In the genomic region with DNA sequence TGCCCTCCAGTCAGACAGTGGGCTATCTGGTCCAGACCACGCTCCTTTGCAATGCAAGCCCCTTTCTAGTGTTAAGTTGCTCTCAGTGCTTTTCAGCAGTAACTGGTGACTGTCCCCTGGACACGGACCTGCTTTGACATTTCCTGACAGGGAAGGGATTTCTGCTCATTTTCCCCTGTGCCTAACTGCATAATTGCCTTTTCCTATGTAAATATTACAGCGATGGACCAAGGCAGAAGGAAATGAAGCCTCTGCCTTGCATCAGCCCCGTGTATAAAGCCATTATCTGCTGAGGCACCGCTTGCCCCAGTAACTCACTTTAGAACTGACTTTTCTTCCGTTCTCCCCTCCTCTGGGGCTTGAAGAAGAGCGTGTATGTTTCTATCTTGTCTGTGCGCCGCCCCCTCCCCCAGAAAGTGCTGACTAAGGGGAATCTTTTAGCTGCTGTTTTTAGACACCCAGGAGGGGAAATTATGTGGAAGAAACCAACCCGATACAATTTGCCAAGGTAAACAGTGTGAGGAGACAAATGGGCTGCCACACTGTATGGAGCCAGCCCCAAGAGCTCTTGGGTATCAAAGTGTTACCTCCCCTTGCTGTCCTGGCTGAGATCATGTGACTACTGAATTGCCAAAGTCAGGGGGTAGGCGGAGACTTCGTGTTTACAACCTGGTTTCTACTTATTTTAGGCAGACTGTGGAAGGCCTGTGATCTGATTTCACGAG, we compare ENCODE assay signal across 10 mouse cellular contexts. TPM values are rescaled to one million over a fixed set of nuclear protein-coding genes. Genes with fewer than 3 reads are reported as not detected.
DNase-seq lines count a peak whose midpoint lies in the region; ATAC-seq and TF ChIP-seq lines count a peak whose summit lies in the region.
"Had no signal": no experiment of that assay in that cellular context is flagged by ENCODE, and none has a peak within 500 bp of the region (broad histone marks: within the 10 kb centered on the region; RNA-seq: fewer than 3 reads in every experiment).

No protein-coding gene starts in this region.

- TF ChIP-seq EP300 in stomach, postnatal 0 days (optimal IDR thresholded peaks at IDR 0.05): no peak

- 0 out of 2 replicates have a peak overlapping the region, but pooled peaks have one; percentile 21 for H3K4me2 ChIP-seq in stomach, embryonic 15.5 days
- no peak overlapping the region for H3K4me2 ChIP-seq in stomach, postnatal 0 days (replicated peaks; ENCODE audit: low read depth)

- peaks cover 40% of the 10 kb centered on the region for H3K27me3 ChIP-seq in stomach, embryonic 15.5 days (replicated peaks)
- peaks cover 10% of the 10 kb centered on the region; the same call in 1 of the 2 replicates for H3K27me3 ChIP-seq in stomach, postnatal 0 days (ENCODE audit: control insufficient read depth, insufficient read depth, low read length)
- peaks cover 83% of the 10 kb centered on the region for H3K27me3 ChIP-seq in limb, embryonic 10.5 days (ENCODE audit: low read depth, poor library complexity, severe bottlenecking)

- H3K9me3 ChIP-seq in stomach, embryonic 15.5 days: no peaks in the 10 kb centered on the region
- no peaks in the 10 kb centered on the region for H3K9me3 ChIP-seq in stomach, postnatal 0 days (ENCODE audit: control insufficient read depth, low read length)
- no peaks in the 10 kb centered on the region for H3K9me3 ChIP-seq in limb, embryonic 10.5 days (replicated peaks)

- peak; percentile 10 for DNase-seq in adrenal gland, postnatal 10 days
- DNase-seq in adrenal gland, adult 2 months: no peak
- DNase-seq in stomach, postnatal 0 days (ENCODE audit: low spot score): no peak
- peak; percentile 31 for DNase-seq in limb, embryonic 10.5 days (ENCODE audit: low spot score)
- DNase-seq in retina, embryonic 14.5 days (ENCODE audit: low spot score): peak; percentile 5
- no peak for DNase-seq in cerebellum, adult 18-20 months
- no peak for DNase-seq in layer of hippocampus, adult 2 months (ENCODE audit: low spot score in 2 of 2)
- DNase-seq: adrenal gland, adult 8-10 months; layer of hippocampus, postnatal 36 days had no signal

- H3K27ac ChIP-seq in stomach, embryonic 15.5 days: no peak overlapping the region
- H3K27ac ChIP-seq in stomach, postnatal 0 days (replicated peaks): no peak overlapping the region
- H3K27ac ChIP-seq in limb, embryonic 10.5 days: no peak overlapping the region
- H3K27ac ChIP-seq in layer of hippocampus, adult 2 months: no peak overlapping the region

- TF ChIP-seq CTCF in stomach, postnatal 0 days (IDR thresholded peaks at IDR 0.05; ENCODE audit: low read depth): no peak
- TF ChIP-seq CTCF in layer of hippocampus, adult 2 months (conservative IDR thresholded peaks at IDR 0.05): no peak

- peaks cover 29% of the 10 kb centered on the region for H3K4me1 ChIP-seq in stomach, embryonic 15.5 days
- peaks cover 7% of the 10 kb centered on the region; the same call in 1 of the 2 replicates for H3K4me1 ChIP-seq in stomach, postnatal 0 days (replicated peaks; ENCODE audit: control insufficient read depth, insufficient read depth)
- peaks cover 38% of the 10 kb centered on the region for H3K4me1 ChIP-seq in limb, embryonic 10.5 days

- no peak overlapping the region for H3K9ac ChIP-seq in stomach, embryonic 15.5 days
- H3K9ac ChIP-seq in stomach, postnatal 0 days (ENCODE audit: low read length): no peak overlapping the region

- H3K36me3 ChIP-seq in stomach, embryonic 15.5 days: no peaks in the 10 kb centered on the region
- H3K36me3 ChIP-seq in stomach, postnatal 0 days (ENCODE audit: control insufficient read depth, insufficient read depth, low read length): no peaks in the 10 kb centered on the region
- H3K36me3 ChIP-seq in limb, embryonic 10.5 days: no peaks in the 10 kb centered on the region

- no peak overlapping the region for H3K4me3 ChIP-seq in stomach, embryonic 15.5 days (replicated peaks)
- no peak overlapping the region for H3K4me3 ChIP-seq in stomach, postnatal 0 days (ENCODE audit: low read depth, low read length)
- no peak overlapping the region for H3K4me3 ChIP-seq in limb, embryonic 10.5 days
- H3K4me3 ChIP-seq in layer of hippocampus, adult 2 months: no peak overlapping the region

- 12% methylated on average over 13 of the region's 13 CpGs for WGBS in stomach, embryonic 15.5 days
- WGBS in stomach, postnatal 0 days: 23% methylated on average over 13 of the region's 13 CpGs
- 4% methylated on average over 13 of the region's 13 CpGs for WGBS in limb, embryonic 10.5 days

- ATAC-seq in stomach, embryonic 15.5 days (ENCODE audit: insufficient read depth, low FRiP score, low read depth): no peak
- no peak for ATAC-seq in stomach, postnatal 0 days (ENCODE audit: low FRiP score, low TSS enrichment)

RNA-seq across cellular contexts. Expression of a gene that starts 4.4 kb away (rescaled TPM):
- 1 to 10 TPM; 2.2 to 2.3 TPM for total RNA-seq in adrenal gland, postnatal 10 days (2021)
- under 1 TPM; 0.28 to 0.29 TPM for total RNA-seq in adrenal gland, adult 2 months (2021)
- 0.43 and 0.80 TPM in 2 replicates for polyA plus RNA-seq in adrenal gland, adult 2 months (2012; rRNA removed)
- polyA plus RNA-seq in stomach, embryonic 15.5 days (2015; fragmentation: Nextera tagmentation; extraction: Ambion mirVana): 0.58 and 0.93 TPM in 2 replicates
- polyA plus RNA-seq in stomach, postnatal 0 days (2015; fragmentation: Nextera tagmentation; extraction: Ambion mirVana): 0.16 and 0.18 TPM in 2 replicates
- polyA plus RNA-seq in limb, embryonic 10.5 days (2016; fragmentation: Nextera tagmentation; extraction: Ambion mirVana): not detected in 2 replicates
- total RNA-seq in layer of hippocampus, adult 2 months (2021): 10 to 100 TPM; 10.3 to 12.0 TPM

Comparison
In these comparisons a context has a peak if more than half of its experiments do, and no peak if none do; other contexts are left out.
1. DNase-seq: peak in adrenal gland, postnatal 10 days (single experiment), limb, embryonic 10.5 days (single experiment) and retina, embryonic 14.5 days (single experiment); none in adrenal gland, adult 2 months (single experiment), stomach, postnatal 0 days (single experiment), cerebellum, adult 18-20 months (0 of 2) and layer of hippocampus, adult 2 months (0 of 2).